Comparison of ENCODE assay signal across 16 mouse cellular contexts in the genomic region with DNA sequence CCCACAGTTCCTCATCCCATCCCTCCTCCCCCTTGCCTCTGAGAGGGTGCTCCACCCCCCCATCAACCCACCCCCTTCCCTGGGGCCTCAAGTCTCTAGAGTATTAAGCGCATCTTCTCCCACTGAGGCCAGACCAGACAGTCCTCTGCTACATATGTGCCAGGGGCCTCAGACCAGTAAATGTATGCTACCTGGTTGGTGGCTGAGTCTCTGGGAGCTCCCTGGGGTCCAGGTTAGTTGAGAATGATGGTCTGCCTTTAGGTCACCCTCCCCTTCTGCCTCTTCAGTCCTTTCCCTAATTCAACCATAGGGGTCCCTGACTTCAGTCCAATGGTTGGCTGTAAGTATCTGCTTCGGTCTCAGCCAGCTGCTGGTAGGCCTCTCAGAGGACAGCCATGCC.
"Had no signal": no experiment of that assay in that cellular context is flagged by ENCODE, and none has a peak within 500 bp of the region (broad histone marks: within the 10 kb centered on the region; RNA-seq: fewer than 3 reads in every experiment).

No protein-coding gene starts in this region.

- DNase-seq: retina, postnatal 1 day; right cerebral cortex, adult 18-20 months; right cerebral cortex, postnatal 14 days; right cerebral cortex, postnatal 25 days; right cerebral cortex, postnatal 4 days; spleen, adult 18-20 months; thymus, adult 18-20 months; thymus, adult 2 months; thymus, postnatal 14 days; thymus, postnatal 25 days; thymus, postnatal 36 days; thymus, postnatal 4 days had no signal

- H3K4me1 ChIP-seq: neural tube, embryonic 13.5 days; neural tube, embryonic 15.5 days; stomach, embryonic 15.5 days had no signal

- H3K4me3 ChIP-seq: neural tube, embryonic 13.5 days; neural tube, embryonic 15.5 days; stomach, embryonic 15.5 days had no signal

- H3K36me3 ChIP-seq: neural tube, embryonic 13.5 days; neural tube, embryonic 15.5 days; stomach, embryonic 15.5 days had no signal

- H3K27me3 ChIP-seq: neural tube, embryonic 13.5 days; neural tube, embryonic 15.5 days; stomach, embryonic 15.5 days had no signal

- H3K27ac ChIP-seq: neural tube, embryonic 13.5 days; neural tube, embryonic 15.5 days; stomach, embryonic 15.5 days; stomach, postnatal 0 days had no signal

- H3K9me3 ChIP-seq: stomach, embryonic 15.5 days had no signal
